Mouse (Mus musculus) inflammation-experienced regulatory T-cells, adult 6 months (primary cell): ENCODE results near the gene Epb41l4b. TPM values are rescaled to one million over a fixed set of nuclear protein-coding genes. Genes with fewer than 3 reads are reported as not detected.

Experiments used
- ATAC-seq: one replicate; pipeline ENCODE4 v1.8.0; 2017
- polyA plus RNA-seq, 3 experiments: library from polyadenylated mRNA; unstranded; fragments of 100-300 nt; shearing (Covaris generic); gene quantifications; one replicate each; pipeline ENCODE4 v1.2.1; 2017

The Epb41l4b gene
- polyA plus RNA-seq, 3 experiments from 2014 or later, result not detected

DNA sequence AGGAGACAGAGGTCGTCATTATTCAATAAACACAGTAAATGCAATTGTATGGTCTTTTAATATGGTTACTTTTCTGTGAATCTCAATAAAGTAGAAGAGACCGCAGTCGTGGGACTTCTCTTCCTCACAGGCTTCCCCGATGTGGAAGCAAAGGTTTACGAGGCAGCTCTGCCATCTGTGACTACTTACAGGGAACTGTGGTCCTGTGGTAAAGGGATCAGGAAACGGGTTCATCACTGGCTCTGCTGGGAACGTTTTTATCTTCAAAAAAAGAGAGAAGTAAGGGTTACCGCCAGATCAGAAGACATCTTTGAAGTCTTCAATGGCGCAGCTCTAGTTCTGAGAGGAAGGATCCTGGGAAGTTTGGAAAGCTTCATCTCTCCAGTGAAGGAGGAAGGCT, 135.5 kb downstream of the Epb41l4b start:
- ATAC-seq, result no peak

DNA sequence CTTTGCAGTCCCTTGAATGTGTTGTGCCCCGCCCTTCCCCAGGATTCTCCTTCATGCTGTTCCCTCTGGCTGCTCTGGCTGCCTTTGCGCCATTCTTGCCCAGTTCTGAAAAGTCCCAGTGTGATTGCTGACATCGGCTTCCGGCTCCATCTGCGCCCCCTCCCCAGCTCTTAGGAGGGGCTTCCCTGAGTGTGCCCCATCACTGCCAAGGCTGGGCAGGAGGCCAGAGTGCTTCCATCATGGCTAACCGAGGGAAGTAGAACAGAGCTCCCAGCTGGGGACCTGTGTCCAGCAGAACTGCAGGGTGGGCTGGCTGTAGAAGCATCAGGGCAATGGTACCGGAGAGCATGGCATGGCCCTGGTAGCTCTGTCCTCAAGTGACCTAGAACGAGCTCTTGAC, 138.2 kb downstream of the Epb41l4b start:
- no peak for ATAC-seq

DNA sequence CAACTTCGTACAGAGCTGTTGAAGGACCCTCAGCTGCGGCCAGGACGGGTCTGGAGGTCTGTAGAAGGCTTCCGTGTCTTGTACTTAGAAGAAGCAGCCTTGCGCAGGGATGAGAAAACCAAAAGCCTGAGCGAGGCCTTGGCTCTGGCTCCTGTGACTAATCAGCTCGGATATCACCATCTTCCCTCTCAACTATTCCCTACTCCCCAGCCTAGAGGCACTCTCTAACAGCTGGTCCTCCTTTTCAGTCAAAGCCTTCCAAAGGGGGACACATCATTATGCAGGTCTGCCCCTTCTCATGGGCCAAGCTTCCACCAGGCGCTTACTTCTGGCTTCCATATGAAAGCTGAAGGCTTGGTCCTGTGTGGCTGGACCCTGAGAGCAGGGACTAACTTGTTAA, 139.4 kb downstream of the Epb41l4b start:
- ATAC-seq, result no peak

DNA sequence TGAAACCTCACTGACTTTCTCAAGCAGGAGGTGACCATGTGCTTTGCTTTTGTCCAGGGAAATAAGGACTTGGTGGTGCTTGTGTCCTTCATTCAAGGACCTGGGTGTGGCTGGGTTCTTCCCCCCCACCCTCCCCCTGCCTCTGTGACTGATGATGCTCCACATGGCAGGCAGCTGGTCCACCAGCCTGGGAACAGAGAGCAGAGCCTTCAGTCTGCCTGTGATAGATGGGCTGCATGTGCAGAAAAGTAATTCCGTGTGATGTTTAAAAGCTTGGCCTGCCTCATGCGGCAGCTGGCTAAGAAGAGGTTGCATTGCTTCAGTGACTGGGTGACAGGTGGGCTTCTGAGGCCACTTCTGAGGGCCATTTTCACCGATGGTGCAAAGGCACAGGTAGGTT, 140.5 kb downstream of the Epb41l4b start:
- no peak for ATAC-seq

DNA sequence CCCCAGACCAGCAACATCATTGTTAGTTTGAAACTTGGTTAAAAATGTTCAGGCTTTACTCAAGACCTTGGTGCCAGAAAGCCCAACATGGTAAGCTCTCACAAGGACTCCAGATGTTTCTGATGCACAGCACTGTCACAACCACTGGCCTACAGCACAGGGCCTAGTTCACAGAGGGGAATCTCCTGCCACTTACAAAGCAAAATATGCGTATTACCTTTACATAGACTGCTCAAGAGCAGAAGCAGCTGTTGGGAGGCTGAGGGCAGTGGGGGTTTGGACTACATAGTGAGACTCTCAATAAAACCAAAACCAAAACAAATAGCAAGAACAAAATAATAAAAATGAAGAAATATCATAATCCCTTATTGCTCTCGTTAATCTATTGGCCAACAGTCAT, 141.8 kb downstream of the Epb41l4b start:
- ATAC-seq, result no peak

DNA sequence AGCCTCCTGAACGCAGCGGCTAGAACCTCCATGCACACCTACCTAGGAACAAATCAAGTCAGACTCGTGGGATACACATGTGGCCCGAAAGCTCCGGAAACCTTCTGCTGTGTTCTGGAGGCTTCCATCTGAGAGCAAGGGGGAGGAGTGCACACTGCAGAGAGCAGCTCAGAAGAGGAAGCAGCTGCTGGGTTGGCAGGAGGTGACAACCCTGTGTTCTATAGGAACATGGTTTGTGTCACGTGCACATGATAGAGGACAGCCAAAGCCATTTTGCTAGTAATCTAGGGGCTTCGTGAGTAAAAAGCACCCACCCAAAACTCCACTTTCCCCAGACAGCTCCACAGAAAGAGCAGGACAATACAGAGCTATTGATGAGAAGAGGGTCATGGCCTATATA, 149.9 kb downstream of the Epb41l4b start:
- no peak for ATAC-seq

DNA sequence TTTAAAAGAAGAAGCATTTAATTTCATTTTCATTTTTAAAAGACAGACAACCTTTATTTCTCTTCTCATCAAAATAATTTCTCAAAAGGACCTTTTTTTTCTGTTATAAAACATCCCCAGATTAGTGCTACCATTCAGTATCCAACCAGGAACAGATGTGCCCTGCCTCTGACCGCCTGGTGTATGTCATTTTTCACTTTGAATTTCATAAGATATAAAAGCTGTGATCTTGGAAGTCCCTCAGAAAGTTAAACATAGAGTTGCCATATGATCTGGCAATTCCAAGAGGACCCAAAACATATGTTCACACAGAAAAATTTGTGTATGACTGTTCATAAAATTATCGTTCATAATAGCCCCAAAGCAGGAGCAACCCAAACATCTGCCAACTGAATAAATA, 151.3 kb downstream of the Epb41l4b start:
- ATAC-seq, result no peak

DNA sequence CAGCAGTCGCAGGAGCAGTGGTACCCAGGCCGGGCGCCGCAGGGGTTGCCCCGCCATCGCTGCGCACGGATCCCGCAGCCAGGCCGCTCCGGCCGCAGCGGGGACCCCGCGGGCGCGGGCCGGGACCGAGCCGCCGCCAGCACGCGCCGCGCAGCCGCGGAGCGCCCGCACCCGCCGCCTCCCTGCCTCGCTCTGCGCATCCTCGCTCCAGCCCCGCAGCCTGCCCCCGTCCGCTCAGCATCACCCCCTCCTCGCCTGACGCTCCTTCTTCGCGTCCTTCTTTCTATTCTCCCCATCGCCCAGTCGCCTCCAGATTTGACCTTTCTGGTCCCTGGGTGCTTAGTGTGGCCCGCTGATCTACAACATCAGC, 153.0 kb downstream of the Epb41l4b start, which contains the start of gene Frrs1l:
Gene Frrs1l (minus strand): TSS at position 177 of the 370 bp plus-strand sequence.
- ATAC-seq, result no peak

DNA sequence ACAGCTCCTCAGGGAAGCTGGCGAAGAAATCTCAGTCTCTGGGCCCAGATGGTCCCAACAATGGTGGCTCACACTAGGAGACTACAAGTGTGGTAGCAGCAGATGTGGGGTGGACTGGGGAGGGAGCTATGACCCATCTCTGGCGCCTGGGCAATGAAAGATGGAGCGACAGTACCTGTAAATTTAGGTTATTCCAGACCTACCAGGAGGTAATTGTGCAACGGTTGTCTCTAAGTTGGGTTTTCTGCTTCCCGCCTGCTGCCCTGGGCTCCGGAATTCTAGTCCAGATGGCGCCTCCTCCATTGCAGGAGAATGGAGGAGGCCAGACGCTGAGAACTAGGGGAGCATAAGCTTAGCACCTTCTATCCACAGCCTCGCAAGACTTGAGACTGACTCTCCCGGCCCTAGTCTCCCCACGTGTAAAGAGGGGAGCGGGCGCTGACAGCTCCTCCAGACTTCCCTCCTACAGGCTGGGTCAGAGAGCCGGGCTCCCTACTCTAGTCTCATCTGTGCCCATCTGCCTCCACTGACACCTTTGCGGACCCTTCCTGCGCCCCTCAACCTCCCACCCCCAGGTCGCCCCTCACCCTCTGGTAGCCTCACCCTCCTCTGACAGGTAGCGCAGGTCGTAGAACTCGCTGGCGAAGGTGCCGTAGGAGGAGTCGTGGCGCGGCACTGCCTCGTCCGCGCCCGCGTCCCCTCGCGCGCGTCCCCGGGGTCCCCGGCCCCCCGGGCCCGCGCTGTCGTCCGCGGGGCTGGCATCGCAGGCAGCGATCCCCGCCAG, 153.6 kb downstream of the Epb41l4b start:
- ATAC-seq, result no peak

DNA sequence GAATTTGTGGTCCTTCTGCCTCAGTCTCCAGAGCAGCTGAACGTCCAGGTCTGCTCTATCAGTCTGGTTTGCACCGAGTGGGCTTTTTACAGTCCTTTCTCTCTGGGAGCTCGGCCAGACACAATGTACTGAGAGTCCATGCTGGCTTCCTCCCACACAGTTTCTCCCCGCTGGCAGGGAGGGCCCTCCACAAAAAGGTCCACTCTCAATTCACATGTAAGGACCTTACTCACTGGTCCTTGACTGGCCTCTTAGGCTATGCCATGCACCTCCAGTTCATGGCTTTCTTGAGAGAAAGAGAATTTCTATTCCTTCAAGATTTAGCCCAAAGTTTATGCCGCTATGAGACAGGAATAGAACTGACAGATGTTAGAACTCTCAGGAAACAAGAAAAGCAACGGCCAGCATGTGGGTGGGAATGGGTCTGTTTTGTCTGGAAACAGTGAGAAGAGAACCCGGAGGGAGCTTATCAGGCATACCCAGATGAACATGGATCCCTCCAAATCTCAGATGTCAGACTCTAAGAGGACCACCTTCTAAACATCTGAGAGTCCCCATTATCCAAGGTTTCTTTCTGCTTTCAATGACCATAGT, 177.6 kb downstream of the Epb41l4b start:
- ATAC-seq, result no peak

DNA sequence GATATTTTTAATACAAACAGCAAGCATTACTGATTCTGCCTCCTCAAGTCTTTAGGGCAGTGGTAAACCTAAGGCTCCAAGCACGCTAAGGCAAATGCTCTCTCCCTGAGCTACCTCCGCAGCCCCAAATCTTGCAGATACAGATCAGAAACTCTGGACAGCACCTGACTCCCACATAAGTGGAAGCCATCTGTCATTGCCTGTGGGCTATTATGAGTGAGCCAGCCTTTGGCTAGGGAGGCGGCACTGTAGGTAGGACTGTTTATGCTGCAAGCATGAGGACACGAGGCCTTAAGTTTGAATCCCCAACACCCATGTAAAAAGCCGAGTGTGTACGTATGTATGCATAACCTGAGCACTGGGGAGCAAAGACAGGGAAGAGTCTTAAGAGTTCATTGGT, 179.6 kb downstream of the Epb41l4b start:
- no peak for ATAC-seq

DNA sequence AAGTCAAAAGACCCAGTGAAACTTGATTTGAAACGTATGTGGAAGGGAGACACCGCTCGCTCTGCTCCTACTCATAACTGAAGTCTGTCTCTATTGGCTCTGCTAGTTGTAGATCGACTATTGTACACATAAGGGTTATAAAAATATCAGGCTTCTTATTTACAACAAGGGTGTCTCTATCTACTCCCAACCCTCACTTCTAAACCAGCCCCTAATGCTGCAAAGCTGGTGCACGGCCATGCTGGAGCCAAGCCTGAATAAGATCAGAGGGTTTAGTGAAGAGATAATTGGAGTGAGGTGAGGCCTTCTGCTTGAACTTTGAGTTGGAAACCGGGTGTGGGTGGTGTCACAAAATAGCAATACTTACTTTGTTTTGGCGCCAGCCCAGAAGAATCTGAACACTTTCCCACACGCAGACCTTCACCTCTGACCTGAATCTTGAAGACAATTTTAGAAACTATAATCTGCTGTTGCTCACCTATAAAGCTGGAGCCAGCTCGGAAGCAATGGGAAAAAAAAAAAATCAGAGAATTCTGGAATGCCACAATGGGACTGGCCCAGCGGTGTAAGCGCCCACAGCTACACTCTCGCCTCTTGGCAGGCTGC, 181.8 kb downstream of the Epb41l4b start:
- no peak for ATAC-seq

DNA sequence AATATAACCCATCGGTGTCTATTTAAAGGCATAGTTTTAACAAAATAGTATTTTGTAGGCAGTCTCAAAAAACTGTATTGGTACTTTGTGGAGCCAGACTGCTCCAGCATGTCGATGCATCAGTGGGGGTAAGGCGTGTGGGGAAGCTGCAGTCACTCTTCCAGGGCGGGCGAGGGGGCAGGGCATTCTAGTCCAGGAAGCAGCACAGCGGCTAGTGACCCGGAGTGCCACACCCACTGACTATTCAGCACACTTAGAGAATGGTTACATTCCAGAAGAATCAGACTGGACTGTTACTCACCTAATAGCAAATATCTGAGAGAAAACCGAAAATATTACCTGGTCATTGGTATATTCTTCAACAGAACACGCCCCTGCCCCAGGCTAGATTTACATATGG, 185.7 kb downstream of the Epb41l4b start:
- no peak for ATAC-seq

DNA sequence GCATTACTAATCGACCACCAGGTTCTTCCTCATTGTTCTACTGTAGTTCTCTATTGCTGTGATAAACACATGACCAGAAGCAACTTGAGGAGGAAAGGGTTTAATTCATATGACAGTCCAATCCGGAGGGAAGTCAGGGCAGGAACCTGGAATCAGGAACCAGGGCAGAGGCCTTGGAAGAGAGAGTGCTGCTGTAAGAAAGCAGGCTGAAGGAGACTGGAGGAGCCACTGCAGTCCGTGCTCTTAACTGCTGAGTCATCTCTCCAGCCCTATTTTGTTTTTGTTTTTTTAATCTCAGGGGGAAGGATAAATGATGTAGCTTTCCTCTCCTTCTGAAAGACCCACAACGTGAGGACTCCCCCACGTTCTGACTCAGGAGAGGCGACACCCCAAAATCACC, 190.0 kb downstream of the Epb41l4b start:
- ATAC-seq, result no peak

DNA sequence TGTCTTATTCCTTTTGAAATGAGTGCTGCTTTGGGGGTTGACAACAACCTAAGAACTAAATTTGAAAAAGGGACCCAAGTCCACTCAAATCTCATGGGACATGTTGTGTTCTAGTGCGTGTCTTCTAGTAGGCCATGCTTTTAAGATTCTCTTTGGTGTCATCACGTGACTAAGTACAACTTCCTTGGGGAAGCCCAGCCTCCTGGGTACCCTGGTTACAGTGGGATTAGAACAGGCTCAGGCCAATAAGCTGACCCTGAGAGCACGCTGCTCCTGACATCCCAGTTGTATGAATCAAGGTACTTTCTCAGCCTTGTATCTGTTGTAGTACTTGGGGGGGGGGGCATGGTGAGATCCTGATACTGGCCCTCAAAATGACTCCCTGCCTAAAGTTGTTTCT, 191.5 kb downstream of the Epb41l4b start:
- ATAC-seq, result no peak

DNA sequence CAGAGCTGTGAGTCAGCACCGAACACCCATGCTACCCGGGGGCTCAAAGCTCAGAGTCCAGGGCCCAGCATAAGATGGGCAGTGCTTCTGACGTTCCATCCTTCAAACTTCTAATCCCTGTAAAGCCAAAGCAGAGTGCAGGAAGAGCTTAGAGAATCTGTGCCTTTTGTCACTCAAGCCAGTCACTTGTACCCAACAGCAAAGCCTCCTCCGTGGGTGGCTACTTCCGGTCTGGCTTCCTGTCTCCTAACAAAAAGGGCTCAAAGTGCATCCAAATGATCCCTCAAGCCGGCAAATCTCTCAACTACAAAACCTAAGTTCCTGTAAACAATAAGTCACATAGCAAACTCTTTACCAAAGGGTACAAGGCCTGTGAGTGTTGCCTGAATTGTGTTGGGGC, 193.7 kb downstream of the Epb41l4b start:
- peak; percentile 14 for ATAC-seq

DNA sequence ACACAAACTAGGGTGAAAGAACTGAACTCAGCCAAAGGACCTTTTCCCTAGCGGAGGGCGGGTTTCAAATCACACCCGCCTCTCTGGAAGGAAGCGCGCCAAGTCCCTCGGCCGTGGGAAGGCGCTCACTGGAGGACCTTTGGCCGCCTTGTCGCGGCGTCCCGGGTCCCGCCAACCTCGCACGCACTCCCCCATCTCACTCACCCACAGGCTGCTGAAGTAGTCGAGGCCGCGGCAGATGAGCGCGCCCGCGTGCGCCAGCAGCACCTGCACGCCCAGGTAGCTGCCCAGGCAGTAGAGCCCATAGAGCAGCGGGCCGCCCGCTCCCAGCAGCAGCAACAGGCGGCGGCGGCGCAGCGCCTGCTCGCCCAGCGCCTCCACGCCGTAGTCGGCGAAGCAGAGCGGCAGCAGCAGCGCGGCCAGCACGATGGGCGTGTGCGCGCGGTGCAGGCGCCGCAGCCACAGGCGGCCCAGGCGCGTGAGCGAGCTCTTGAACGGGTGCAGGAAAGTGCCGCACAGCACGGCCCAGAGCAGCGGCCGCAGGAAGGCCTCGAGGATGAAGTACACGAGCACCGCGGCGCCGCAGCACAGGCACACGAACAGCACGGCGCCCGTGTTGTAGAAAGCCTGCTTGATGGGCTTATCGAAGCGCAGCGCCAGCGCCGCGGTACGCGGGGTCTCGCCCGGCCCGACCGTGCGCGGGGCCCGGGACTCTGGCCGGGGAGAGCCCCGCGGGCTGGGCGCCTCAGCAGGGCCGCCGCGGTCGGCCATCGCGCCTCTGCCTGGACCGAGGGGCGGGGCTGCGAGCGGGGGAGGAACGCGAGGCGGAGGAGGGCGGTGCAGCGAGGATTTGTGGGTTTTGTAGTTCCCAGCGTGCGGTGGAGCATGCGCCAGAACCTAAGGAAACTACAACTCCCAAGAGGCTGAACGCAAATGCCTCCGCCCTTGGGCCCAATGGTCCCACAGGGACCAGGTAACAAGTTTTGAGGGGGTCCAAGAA, 196.3 kb downstream of the Epb41l4b start, which contains the start of gene Tmem245:
Gene Tmem245 (minus strand): TSS at position 797 of the 1,000 bp plus-strand sequence.
- ATAC-seq, result peak; percentile 91

DNA sequence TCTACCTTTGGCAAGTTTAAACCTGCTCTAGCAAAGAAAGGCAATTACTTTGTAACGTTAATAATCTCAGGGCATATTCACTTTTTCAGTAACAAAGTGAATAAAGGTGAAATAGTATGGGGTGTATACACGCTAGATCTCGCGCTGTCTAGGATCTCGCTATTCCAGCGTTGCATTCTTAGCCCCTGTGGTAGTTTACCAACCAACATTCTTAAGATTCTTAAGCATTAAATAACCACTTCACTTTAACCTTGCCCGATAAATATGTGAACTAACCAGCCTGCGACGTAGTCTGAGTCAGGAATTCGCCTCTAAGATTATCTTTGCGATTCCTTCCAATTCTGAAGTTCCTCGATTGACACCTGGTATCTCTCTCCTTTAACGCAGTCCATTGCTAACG, 197.1 kb downstream of the Epb41l4b start:
- ATAC-seq, result no peak

DNA sequence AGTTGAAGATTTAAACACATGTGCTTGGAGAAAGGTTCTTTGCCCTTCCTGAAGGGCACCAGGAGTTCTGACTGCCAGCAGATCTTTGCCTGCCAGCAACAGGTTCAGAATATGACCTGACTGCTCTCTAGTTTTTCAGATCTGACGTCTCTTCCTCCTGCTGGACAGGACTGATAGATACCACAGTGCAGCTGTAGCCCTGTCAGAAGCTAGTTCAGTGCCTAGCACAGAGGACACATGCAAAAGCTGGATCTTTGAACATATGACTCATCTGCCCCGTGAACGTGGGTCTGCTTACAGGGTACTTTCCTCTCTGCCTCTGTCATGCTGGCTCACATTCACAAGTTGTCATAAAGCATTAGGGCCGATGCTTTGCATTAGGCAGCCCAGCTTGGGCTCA, 199.0 kb downstream of the Epb41l4b start:
- ATAC-seq, result no peak

DNA sequence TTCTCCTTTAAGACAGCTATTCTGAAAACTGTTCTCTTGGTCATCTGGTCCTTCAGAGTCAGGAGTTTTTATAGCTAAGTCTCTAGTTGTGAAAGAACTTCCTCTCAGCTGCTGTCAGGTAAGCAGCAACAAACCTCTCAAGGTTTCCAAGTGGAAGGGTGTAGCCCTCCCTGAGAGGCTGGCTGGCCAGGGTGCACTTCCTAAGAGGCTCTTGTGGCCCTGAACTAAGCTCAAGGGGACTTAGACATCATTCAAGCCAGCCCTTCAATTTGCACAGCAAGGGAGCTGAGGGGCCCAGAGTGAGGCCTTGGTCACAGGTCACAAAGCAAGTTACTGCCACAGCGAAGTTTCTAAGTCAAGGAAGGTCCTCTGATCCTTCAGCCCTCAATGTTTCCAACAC, 200.0 kb downstream of the Epb41l4b start:
- no peak for ATAC-seq

DNA sequence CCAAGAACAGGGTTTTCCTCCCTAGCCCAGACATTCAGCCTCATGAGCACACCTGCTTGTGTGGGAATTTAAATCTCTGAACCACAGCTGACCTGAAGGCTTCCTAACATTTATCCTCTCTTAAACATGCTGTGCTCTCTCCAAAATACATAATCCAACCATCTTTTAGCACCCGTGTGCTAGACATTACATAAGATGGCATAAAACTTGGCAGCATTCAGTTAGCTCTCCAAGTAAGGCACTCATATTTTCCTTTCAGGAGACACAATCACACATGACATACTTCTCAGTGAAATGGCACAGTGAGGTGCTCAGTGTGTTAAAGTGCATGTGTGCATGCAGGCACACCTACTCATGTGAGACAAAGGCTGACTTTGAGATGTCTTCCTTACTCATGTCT, 200.7 kb downstream of the Epb41l4b start:
- no peak for ATAC-seq
